20 mouse cellular contexts compared by ENCODE assay signal in genomic region chr10:84987666-84988065, GRCm38 (mm10).
DNase-seq lines count a peak whose midpoint lies in the region; TF ChIP-seq lines count a peak whose summit lies in the region.
"Had no signal": no experiment of that assay in that cellular context is flagged by ENCODE, and none has a peak within 500 bp of the region (broad histone marks: within the 10 kb centered on the region; RNA-seq: fewer than 3 reads in every experiment).

No protein-coding gene starts in this region.

- H3K27ac ChIP-seq in gastrocnemius, adult 2 months = no peak overlapping the region
- no peak overlapping the region for H3K27ac ChIP-seq in left cerebral cortex, adult 2 months
- H3K27ac ChIP-seq: embryonic facial prominence, embryonic 10.5 days; forebrain, embryonic 12.5 days; hindbrain, embryonic 13.5 days; macrophage; midbrain, embryonic 12.5 days had no signal

- no peak overlapping the region for H3K4me3 ChIP-seq in gastrocnemius, adult 2 months
- H3K4me3 ChIP-seq in left cerebral cortex, adult 2 months = no peak overlapping the region
- H3K4me3 ChIP-seq: embryonic facial prominence, embryonic 10.5 days; forebrain, embryonic 12.5 days; hindbrain, embryonic 13.5 days; midbrain, embryonic 12.5 days had no signal

- peak; percentile 20; the same call in 1 of the 2 replicates for TF ChIP-seq CTCF in gastrocnemius, adult 2 months (IDR thresholded peaks at IDR 0.05)
- TF ChIP-seq CTCF in left cerebral cortex, adult 2 months (IDR thresholded peaks at IDR 0.05) = peak; percentile 16; the same call in 1 of the 2 replicates

- DNase-seq in gastrocnemius, adult 2 months = no peak
- DNase-seq in gastrocnemius, adult 8-10 months (ENCODE audit: low spot score in 2 of 2) = no peak
- no peak for DNase-seq in left cerebral cortex, adult 2 months (ENCODE audit: extremely low spot score in 1 of 2, low spot score in 2 of 2)
- no peak for DNase-seq in left cerebral cortex, adult 8-10 months (ENCODE audit: low spot score in 2 of 2)
- peak; percentile 27 for DNase-seq in testis, postnatal 10 days (ENCODE audit: low spot score)
- DNase-seq in testis, postnatal 14 days (ENCODE audit: low spot score) = no peak
- DNase-seq in adrenal gland, postnatal 10 days = no peak
- DNase-seq: adrenal gland, adult 2 months; cerebellum, adult 8-10 months; gastrocnemius, postnatal 25 days; heart, postnatal 10 days; left cerebral cortex, postnatal 4 days; lung, embryonic 14.5 days; right cerebral cortex, postnatal 4 days; thymus, postnatal 25 days had no signal

- intact Hi-C loops in gastrocnemius, adult 2 months (cut with DNase I) = loop anchor here (2.0 to 5.0 kb wide), 2 partner anchors 151 to 345 kb away; no protein-coding TSS in a partner anchor
- intact Hi-C loops in left cerebral cortex, adult 2 months (cut with DNase I) = loop anchor here (5.0 kb wide), 2 partner anchors 280 to 340 kb away; no protein-coding TSS in a partner anchor
